Mouse (Mus musculus) neural tube, embryonic 13.5 days (tissue): ENCODE measurements at regions not wholly inside any gene's neighbourhood (a gene's known extent, or its start where the extent isn't known, plus 50 kb on each side); places are given as distances from the start of the nearest gene placed in this dataset.

Source experiments
- ATAC-seq: fragments of 200-750 bp; cut with Nextera tagmentation; 2 replicates; pipeline ENCODE4 v1.8.0; 2017; ENCODE audit warnings: low read depth, mild to moderate bottlenecking, moderate TSS enrichment, moderate library complexity
- H3K27ac ChIP-seq: fragments of 300-500 bp; sonication (generic); replicated peaks from 2 replicates; pipeline ENCODE4 v1.5.1; 2015; ENCODE audit warnings: moderate library complexity, mild to moderate bottlenecking, inconsistent platforms
- H3K27me3 ChIP-seq: fragments of 300-500 bp; sonication (generic); 2 replicates; pipeline ENCODE4 v1.6.1; 2015; ENCODE audit warnings: mild to moderate bottlenecking, inconsistent platforms
- H3K36me3 ChIP-seq: fragments of 300-500 bp; sonication (generic); 2 replicates; pipeline ENCODE4 v1.6.1; 2015; ENCODE audit warnings: mild to moderate bottlenecking, inconsistent platforms
- H3K4me1 ChIP-seq: fragments of 300-500 bp; sonication (generic); replicated peaks from 2 replicates; pipeline ENCODE4 v1.6.1; 2015; ENCODE audit warnings: inconsistent platforms
- H3K4me2 ChIP-seq: fragments of 300-500 bp; sonication (generic); 2 replicates; pipeline ENCODE4 v1.6.1; 2015; ENCODE audit warnings: inconsistent platforms, mild to moderate bottlenecking, moderate library complexity
- H3K4me3 ChIP-seq: fragments of 300-500 bp; sonication (generic); 2 replicates; pipeline ENCODE4 v1.5.1; 2015; ENCODE audit warnings: mild to moderate bottlenecking, inconsistent platforms
- H3K9ac ChIP-seq: fragments of 300-500 bp; sonication (generic); 2 replicates; pipeline ENCODE4 v1.6.1; 2015; ENCODE audit warnings: moderate library complexity, mild to moderate bottlenecking, inconsistent platforms
- H3K9me3 ChIP-seq: fragments of 300-500 bp; sonication (generic); 2 replicates; pipeline ENCODE4 v1.6.1; 2016; ENCODE audit warnings: inconsistent platforms
- WGBS: fragments of 180-500 bp; shearing (Covaris S2); methylation state at CpG from one replicate; pipeline ENCODE4 v1.1.7; 2015; 5-methylcytosine and 5-hydroxymethylcytosine counted together

DNA sequence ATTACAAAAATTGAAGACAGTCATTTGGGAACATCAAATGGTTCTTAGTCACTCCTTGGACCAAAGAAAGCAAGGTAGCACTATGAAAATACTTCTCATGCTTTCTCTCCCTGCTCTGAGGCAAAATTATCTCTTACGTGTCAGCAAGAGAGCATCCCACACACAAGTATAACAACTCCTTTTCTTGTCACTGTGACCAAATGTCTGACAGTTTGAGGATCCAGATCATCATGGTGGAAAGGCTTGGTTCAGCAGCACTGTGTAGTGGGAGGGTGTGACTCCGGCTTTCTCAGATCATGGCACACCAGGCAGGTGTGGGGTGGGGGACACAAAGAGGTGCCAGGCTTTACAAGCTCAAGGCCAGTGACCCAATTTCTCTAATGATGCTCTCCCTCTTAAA lies 113.5 kb downstream of the Neurod6 start:
- WGBS: 94% methylated on average over 2 of the region's 2 CpGs

DNA sequence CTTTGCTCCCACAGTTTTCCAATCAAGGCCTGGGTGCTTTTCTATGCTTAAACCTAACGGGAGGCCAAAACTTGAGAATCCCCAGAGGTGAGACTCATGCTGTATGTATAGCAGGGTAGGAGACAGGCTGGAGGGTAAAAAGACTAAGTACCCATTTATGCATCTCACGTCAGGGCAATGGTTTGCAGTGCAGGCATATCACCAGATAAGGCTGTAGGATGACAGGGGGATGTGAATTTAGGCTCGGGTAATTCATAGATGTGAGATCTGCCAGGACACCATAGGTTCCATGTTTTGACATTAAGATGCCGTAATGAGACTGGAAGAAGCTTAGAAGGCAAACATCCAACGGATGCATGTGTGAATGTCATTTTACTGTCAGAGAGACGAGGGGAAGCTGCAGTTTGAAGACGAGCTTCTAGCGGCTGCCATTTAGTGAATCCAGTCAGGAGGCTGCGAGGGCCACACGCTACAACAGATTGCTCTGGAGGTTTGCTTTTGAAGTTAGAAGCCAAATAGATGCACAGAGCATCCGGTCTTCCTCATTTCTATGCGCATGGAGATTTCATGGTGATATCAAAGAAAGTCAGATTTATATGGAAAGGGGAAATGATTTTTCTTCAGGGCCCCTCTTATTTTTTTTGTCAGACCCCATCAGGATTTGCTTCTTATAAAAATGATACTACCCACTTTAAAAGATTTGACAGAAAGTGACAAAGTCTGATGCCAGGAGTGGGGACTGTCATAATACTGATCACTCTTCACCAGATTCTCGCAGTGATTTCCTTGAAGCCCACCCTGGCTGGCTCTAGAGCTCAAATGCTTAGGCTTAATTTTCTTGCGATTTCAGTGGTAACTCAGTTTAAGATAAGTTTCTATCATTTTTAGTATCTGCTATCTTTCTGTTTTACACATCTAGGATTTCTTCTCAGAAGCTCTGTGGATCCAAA lies 113.8 kb downstream of the Adcyap1r1 start:
- no peak for ATAC-seq
- Histone ChIP-seq H3K4me2 (no peak overlapping the region), H3K9ac (no peak overlapping the region), H3K9me3 (no peaks in the 10 kb centered on the region), H3K27me3 (no peaks in the 10 kb centered on the region), H3K36me3 (no peaks in the 10 kb centered on the region), H3K4me1 (no peaks in the 10 kb centered on the region), H3K27ac (no peak overlapping the region), H3K4me3 (no peak overlapping the region)
- 77% methylated on average over 14 of the region's 14 CpGs for WGBS

More for the DNA sequence above, 113.5 kb downstream of the Neurod6 start:
- H3K4me1 ChIP-seq: no peaks in the 10 kb centered on the region
- H3K4me2 ChIP-seq: no peak overlapping the region
- H3K27me3 ChIP-seq: no peaks in the 10 kb centered on the region
- H3K9ac ChIP-seq: no peak overlapping the region
- ATAC-seq: no peak
- H3K4me3 ChIP-seq: no peak overlapping the region
- no peaks in the 10 kb centered on the region for H3K36me3 ChIP-seq
- H3K27ac ChIP-seq: no peak overlapping the region
- H3K9me3 ChIP-seq: no peaks in the 10 kb centered on the region

DNA sequence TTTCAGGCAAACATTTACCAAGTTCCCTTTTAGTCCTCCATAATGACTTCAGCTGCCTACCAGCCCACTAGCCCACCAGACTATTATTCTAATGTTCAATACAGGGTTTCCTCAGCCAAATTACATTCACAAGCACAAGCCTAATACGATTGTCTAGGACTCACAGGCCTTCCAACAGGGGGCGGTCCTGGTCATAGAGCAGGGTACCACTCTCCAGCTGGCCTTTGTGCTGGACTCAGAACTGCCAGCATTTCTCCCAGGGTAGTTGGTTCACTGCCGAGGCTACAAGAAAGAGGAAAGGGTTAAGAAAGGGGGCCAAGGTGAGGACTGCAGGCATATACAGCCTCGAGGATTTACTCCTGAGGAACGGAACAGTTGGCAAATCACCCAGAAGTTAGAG lies 108.8 kb downstream of the Adcyap1r1 start:
- Histone ChIP-seq H3K27ac (no peak overlapping the region), H3K4me3 (no peak overlapping the region), H3K9me3 (no peaks in the 10 kb centered on the region), H3K9ac (no peak overlapping the region), H3K27me3 (no peaks in the 10 kb centered on the region), H3K4me2 (no peak overlapping the region), H3K36me3 (no peaks in the 10 kb centered on the region), H3K4me1 (no peaks in the 10 kb centered on the region)
- 70% methylated on average over 5 of the region's 5 CpGs for WGBS
- ATAC-seq: no peak

DNA sequence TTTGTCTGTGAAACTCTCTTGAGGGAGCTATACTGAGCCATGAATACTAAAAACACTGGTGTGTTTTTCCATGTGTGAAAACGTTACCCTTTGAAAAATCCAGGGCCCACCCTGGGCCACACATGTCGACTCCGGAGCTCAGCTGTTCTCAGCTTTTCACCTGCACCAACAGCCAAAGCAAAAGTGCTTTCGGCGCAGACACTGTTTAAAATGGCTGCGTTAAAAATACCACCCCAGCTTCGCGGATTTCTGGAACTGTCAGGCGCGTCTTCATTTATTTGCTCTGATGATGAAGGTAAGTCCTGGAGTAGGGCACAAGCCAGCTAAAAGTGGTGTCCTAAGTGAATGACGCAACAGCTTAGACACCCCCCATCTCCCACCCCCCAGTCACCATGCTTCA lies 108.0 kb downstream of the Adcyap1r1 start:
- H3K4me3 ChIP-seq: no peak overlapping the region
- no peak overlapping the region for H3K27ac ChIP-seq
- no peaks in the 10 kb centered on the region for H3K9me3 ChIP-seq
- H3K4me1 ChIP-seq: no peaks in the 10 kb centered on the region
- H3K9ac ChIP-seq: no peak overlapping the region
- ATAC-seq: no peak
- no peaks in the 10 kb centered on the region for H3K27me3 ChIP-seq
- H3K36me3 ChIP-seq: no peaks in the 10 kb centered on the region
- H3K4me2 ChIP-seq: no peak overlapping the region
- WGBS: 88% methylated on average over 11 of the region's 11 CpGs
